Mouse (Mus musculus) stomach, embryonic 15.5 days (tissue): ENCODE results near the gene Ttk. TPM values are rescaled to one million over a fixed set of nuclear protein-coding genes. Genes with fewer than 3 reads are reported as not detected.

Experiments
- ATAC-seq: fragments of 200-750 bp; cut with Nextera tagmentation; 2 replicates; pipeline ENCODE4 v1.8.0; 2017; ENCODE audit warnings: low read depth, moderate number of reproducible peaks, moderate TSS enrichment; ENCODE audit not compliant: insufficient read depth, low FRiP score
- H3K27ac ChIP-seq: fragments of 300-500 bp; sonication (generic); 2 replicates; pipeline ENCODE4 v1.5.1; 2015; ENCODE audit warnings: mild to moderate bottlenecking, inconsistent platforms
- H3K27me3 ChIP-seq: fragments of 300-500 bp; sonication (generic); replicated peaks from 2 replicates; pipeline ENCODE4 v1.6.1; 2015; ENCODE audit warnings: inconsistent platforms
- H3K36me3 ChIP-seq: fragments of 300-500 bp; sonication (generic); 2 replicates; pipeline ENCODE4 v1.6.1; 2015; ENCODE audit warnings: inconsistent platforms
- H3K4me1 ChIP-seq: fragments of 300-500 bp; sonication (generic); 2 replicates; pipeline ENCODE4 v1.6.1; 2015; ENCODE audit warnings: inconsistent platforms
- H3K4me2 ChIP-seq: fragments of 300-500 bp; sonication (generic); 2 replicates; pipeline ENCODE4 v1.6.1; 2015; ENCODE audit warnings: mild to moderate bottlenecking, inconsistent platforms
- H3K4me3 ChIP-seq: fragments of 300-500 bp; sonication (generic); replicated peaks from 2 replicates; pipeline ENCODE4 v1.5.1; 2015; ENCODE audit warnings: inconsistent platforms
- H3K9ac ChIP-seq: fragments of 300-500 bp; sonication (generic); 2 replicates; pipeline ENCODE4 v1.6.1; 2015; ENCODE audit warnings: inconsistent platforms
- H3K9me3 ChIP-seq: fragments of 300-500 bp; sonication (generic); 2 replicates; pipeline ENCODE4 v1.6.1; 2016; ENCODE audit warnings: inconsistent platforms
- WGBS: fragments of 180-500 bp; shearing (Covaris S2); methylation state at CpG from one replicate; pipeline ENCODE4 v1.1.7; 2015; 5-methylcytosine and 5-hydroxymethylcytosine counted together
- polyA plus RNA-seq: library from polyadenylated mRNA; unstranded; fragments of >200 nt; fragmentation: Nextera tagmentation; extraction: Ambion mirVana; gene quantifications from 2 replicates; pipeline ENCODE4 v1.2.1, GENCODE M21; 2015

The Ttk gene
- polyA plus RNA-seq, 1 experiment from 2014 or later = 25.2 TPM

DNA sequence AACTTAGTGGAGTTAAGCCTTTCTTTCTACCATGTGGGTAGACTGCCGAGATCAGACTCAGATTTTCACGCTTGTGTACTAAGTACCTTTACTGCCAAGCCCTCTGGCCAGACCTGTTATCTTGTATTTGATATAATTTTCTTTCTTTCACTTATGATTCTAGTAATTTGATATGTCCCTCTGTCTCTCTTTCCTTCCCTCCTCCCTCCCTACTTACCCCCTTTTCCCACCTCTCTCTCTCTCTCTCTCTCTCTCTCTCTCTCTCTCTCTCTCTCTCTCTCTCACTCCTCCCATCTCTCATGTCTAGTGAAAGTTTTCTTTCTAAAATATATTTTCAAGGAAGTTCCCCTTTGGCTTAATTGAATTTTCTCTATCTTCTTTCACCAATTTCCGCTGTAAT is 72.5 kb downstream of the Ttk start:
- no peak for ATAC-seq
- H3K4me2 ChIP-seq = no peak overlapping the region
- no peaks in the 10 kb centered on the region for H3K4me1 ChIP-seq
- 72% methylated on average over 3 of the region's 3 CpGs for WGBS
- no peaks in the 10 kb centered on the region for H3K9me3 ChIP-seq
- H3K27ac ChIP-seq = no peak overlapping the region
- no peak overlapping the region for H3K4me3 ChIP-seq
- no peaks in the 10 kb centered on the region for H3K27me3 ChIP-seq
- no peak overlapping the region for H3K9ac ChIP-seq
- no peaks in the 10 kb centered on the region for H3K36me3 ChIP-seq

GRCm38 (mm10) chr9:83909836-83910235 is 75.3 kb downstream of the Ttk start:
- H3K4me2 ChIP-seq = no peak overlapping the region
- H3K27ac ChIP-seq = no peak overlapping the region
- no peak overlapping the region for H3K4me3 ChIP-seq
- no peaks in the 10 kb centered on the region for H3K36me3 ChIP-seq
- no peak overlapping the region for H3K9ac ChIP-seq
- no peak for ATAC-seq
- no peaks in the 10 kb centered on the region for H3K4me1 ChIP-seq
- no peaks in the 10 kb centered on the region for H3K27me3 ChIP-seq
- WGBS = 88% methylated on average over 2 of the region's 2 CpGs
- H3K9me3 ChIP-seq = no peaks in the 10 kb centered on the region

- Histone ChIP-seq H3K27me3 (no peaks in the 10 kb centered on the region), H3K4me3 (no peak overlapping the region), H3K9ac (no peak overlapping the region), H3K4me1 (no peaks in the 10 kb centered on the region), H3K36me3 (no peaks in the 10 kb centered on the region), H3K9me3 (no peaks in the 10 kb centered on the region), H3K27ac (no peak overlapping the region), H3K4me2 (no peak overlapping the region)
- no peak for ATAC-seq
- 68% methylated on average over 2 of the region's 2 CpGs for WGBS
Observed at GRCm38 (mm10) chr9:83910926-83911325, 76.4 kb downstream of the Ttk start.

Other genes starting within 250 kb of the Ttk start
- 9.6 and 11.7 TPM in 2 replicates for gene Elovl4, start 28.4 kb upstream of the Ttk start, polyA plus RNA-seq
- gene Bckdhb, start 90.5 kb downstream of the Ttk start, polyA plus RNA-seq = 51.4 and 51.5 TPM in 2 replicates